Mouse (Mus musculus) thymus, postnatal 4 days (tissue): ENCODE measurements around the gene Dlg2.

Experiments
- DNase-seq: peaks from one replicate; pipeline ENCODE4 v3.0.0; 2021

Gene Dlg2

GRCm38 (mm10) chr7:92493521-92493920 is 2017.0 kb downstream of the Dlg2 start:
- no peak for DNase-seq
